Mouse (Mus musculus): ENCODE results near the gene Psmg3. TPM values are rescaled to one million over a fixed set of nuclear protein-coding genes. Genes with fewer than 3 reads are reported as not detected.

Psmg3 gene
- not detected for polyA plus RNA-seq (2014; fragmentation: Illumina TruSeq; extraction: RNeasy Lipid Tissue Mini Kit (QIAGEN cat#74804))

DNA sequence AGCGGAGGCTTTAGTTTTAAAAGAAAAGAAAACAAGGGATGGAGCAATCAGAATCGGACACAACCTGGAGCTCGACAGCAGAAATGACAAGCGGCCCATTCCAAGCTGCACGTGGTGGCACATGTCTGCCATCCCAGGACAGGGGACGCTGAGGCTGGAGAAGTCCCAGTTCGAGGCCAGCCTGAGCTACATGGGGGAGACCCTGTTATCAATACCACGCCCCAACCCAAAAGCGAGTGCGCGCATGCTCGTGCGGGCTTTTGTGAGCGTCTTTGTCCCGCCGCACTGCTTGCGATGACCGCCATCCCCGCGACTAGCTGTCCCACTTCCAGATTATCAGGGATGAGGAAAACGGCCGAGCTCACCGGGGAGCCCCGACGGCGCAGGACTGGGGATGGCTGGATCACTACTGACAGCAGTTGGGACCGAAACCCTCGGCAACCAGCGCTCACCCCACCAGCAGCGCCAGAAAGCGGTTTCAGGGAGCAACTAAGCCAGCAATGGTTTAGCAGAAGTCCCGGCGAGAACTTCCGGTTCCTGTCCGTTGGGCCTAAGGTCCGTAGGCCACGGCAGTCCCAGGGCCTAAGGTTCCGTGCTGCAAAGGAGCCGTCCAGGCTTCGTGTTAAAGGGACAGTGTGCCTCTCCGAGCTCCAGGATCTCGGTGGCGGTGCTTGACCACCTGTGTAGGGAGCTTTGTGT lies at the start of gene Psmg3, which contains the start of gene Gm26938:
Psmg3 (minus strand) TSS at position 529 of the 699 bp plus-strand sequence.
Gm26938 (minus strand) TSS at position 51 of the 699 bp plus-strand sequence.

DNA sequence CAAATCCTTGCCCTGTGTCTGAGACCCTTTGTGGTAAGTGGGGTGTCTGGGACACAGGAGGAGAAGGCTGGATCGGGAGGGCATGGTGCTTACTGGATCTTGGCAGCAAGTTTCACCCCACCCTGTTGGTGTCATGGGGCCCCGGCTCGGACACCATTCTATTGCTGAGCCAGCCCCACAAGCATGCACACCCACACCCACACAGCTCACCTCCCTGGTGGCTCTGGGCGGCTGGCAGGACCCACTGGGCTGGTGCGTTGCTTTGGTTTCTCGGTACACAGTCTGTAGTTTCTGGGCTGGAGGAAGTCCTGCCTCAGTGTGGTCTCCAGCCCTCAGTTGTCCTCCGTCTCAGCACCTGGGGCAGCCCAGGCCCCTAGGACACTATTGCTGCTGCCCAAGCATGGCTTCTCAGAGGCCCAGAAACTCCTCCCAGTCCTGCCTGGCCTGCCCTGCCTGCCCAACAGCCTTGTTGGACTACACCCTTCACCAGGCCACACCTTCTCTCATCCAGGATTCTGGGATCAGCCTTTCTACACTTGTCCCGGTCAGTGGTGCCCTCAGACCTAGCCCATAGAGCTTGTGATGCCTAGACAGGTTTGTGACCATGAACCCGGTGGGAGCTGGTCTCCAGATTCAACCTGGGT lies 7.0 kb downstream of the Psmg3 start, which contains the start of gene Tmem184a:
Tmem184a (minus strand) TSS at position 380 of the 644 bp plus-strand sequence.

DNA sequence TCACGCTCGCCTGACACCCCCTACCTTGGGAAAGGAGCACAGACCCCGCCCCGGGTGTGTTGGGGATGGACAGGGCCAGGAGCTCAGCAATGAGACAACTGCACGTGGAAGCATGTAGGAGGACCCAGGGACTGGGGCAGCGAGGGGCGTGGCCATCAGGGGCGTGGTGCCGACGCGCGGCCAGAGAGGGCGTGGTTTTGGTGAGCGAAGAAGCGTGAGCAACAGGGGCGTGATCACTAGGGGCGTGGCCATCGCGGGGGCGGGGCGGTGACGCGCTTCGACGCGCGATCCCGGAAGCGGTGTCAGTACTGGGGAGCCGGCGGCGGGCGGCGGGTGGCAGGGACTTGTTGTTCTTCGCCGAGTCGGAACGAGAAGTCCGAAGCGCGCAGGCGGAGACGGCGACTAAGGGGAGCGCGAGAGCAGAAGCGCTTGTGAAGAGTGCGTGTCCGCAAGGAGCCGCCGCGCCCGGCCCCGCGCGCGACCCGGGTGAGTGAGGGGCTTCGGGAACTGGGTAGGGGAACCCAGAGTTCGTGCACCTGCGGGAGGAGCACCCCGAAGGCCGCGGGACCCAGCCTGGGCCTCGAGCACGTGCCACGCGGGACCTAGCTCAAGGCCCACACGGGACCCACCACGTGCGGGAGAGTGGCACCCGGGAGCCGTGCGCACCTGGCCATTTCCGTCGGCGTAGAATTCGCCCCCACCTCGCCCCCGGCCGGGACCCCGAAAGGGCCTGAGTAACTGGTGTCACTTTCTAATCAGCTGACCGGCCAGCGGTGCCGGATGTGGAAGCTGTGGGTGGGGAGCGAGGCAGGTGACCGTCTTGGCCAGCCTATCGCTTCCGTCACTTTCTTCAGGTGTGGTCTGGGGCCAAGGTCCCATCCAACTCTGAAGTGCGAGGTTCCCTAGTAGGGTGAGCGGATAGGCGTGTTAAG lies 35.2 kb downstream of the Psmg3 start, which contains the start of gene Mafk:
Mafk (plus strand) TSS at position 287 of the 932 bp plus-strand sequence.

DNA sequence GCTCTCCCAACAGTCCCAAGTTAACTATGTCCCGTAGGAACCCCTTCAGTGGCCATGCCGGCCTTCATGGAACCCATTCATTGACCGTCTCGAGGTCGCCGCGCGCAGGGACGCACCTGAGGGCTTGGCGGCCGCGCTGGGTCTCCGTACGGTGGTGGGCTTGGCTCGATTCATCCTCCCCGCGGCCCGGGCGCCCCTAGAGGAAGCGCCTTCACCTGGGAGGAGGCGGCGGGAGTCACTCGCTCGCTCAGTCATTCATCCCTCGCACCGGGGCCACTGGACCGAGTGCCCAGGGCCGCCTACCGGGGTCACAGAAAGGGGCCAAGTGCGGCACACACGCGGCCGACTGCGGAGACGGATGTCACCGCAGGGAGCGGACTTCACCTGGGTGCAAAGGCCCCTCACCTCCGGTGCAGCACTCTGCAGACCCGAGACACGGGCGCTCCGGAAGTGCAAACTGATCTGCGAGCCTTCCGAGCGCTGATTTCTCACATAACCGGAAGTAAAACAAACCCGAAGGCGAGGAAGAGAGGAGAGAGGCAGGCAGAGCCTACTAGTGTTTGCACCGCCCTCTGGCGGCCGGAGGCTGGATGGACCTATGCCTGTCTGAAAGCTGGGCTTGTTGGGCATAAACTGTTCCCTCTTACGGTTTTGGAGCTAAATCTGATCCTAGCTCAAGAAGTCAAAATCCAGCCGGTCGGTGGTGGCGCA lies 51.3 kb downstream of the Psmg3 start, which contains the start of gene Ints1:
Ints1 (minus strand) TSS at position 459 of the 711 bp plus-strand sequence.

Other genes starting within 250 kb of the Psmg3 start
- 0.29 TPM for gene Micall2, start 90.5 kb downstream of the Psmg3 start, polyA plus RNA-seq (2014; fragmentation: Illumina TruSeq; extraction: RNeasy Lipid Tissue Mini Kit (QIAGEN cat#74804))
- 0.54 TPM for gene Ints1, start 51.2 kb downstream of the Psmg3 start, polyA plus RNA-seq (2014; fragmentation: Illumina TruSeq; extraction: RNeasy Lipid Tissue Mini Kit (QIAGEN cat#74804))
- 7.2 TPM for gene Mafk, start 35.4 kb downstream of the Psmg3 start, polyA plus RNA-seq (2014; fragmentation: Illumina TruSeq; extraction: RNeasy Lipid Tissue Mini Kit (QIAGEN cat#74804))
- gene Tmem184a, start 7.0 kb downstream of the Psmg3 start, polyA plus RNA-seq (2014; fragmentation: Illumina TruSeq; extraction: RNeasy Lipid Tissue Mini Kit (QIAGEN cat#74804)): 0.51 TPM
- gene Gm26938, start 478 bp downstream of the Psmg3 start, polyA plus RNA-seq (2014; fragmentation: Illumina TruSeq; extraction: RNeasy Lipid Tissue Mini Kit (QIAGEN cat#74804)): not detected
- 0.17 TPM for gene Elfn1, start 81.1 kb upstream of the Psmg3 start, polyA plus RNA-seq (2014; fragmentation: Illumina TruSeq; extraction: RNeasy Lipid Tissue Mini Kit (QIAGEN cat#74804))

Data from ovary, adult 10 weeks (tissue).